Mouse (Mus musculus) liver, embryonic 11.5 days (tissue): Measurements from ENCODE around the gene Tacr1. TPM values are rescaled to one million over a fixed set of nuclear protein-coding genes. Genes with fewer than 3 reads are reported as not detected.

Experiments used
- ATAC-seq: fragments of 200-750 bp; cut with Nextera tagmentation; replicated peaks from 2 replicates; pipeline ENCODE4 v1.8.0; 2017; ENCODE audit warnings: moderate number of reproducible peaks, mild to moderate bottlenecking, moderate TSS enrichment, moderate library complexity; ENCODE audit not compliant: low FRiP score
- DNase-seq: peaks from one replicate; pipeline ENCODE4 v3.0.0-alpha.2; 2017; ENCODE audit warnings: low spot score
- H3K27ac ChIP-seq: fragments of 300-500 bp; sonication (generic); 2 replicates; pipeline ENCODE4 v1.5.1; 2014; ENCODE audit warnings: mild to moderate bottlenecking, low read depth, low read length, control low read depth
- H3K27me3 ChIP-seq: fragments of 300-500 bp; sonication (generic); replicated peaks from 2 replicates; pipeline ENCODE4 v1.6.1; 2014; ENCODE audit warnings: low read length, mixed read lengths; ENCODE audit not compliant: control insufficient read depth, insufficient read depth
- H3K36me3 ChIP-seq: fragments of 300-500 bp; sonication (generic); 2 replicates; pipeline ENCODE4 v1.6.1; 2014; ENCODE audit warnings: mild to moderate bottlenecking, low read length, moderate library complexity, mixed read lengths; ENCODE audit not compliant: control insufficient read depth, insufficient read depth
- H3K4me1 ChIP-seq: fragments of 300-500 bp; sonication (generic); replicated peaks from 2 replicates; pipeline ENCODE4 v1.6.1; 2014; ENCODE audit warnings: low read length, mixed read lengths; ENCODE audit not compliant: control insufficient read depth, insufficient read depth
- H3K4me2 ChIP-seq: fragments of 300-500 bp; sonication (generic); 2 replicates; pipeline ENCODE4 v1.6.1; 2014; ENCODE audit warnings: mild to moderate bottlenecking, control low read depth, moderate library complexity
- H3K4me3 ChIP-seq: fragments of 300-500 bp; sonication (generic); 2 replicates; pipeline ENCODE4 v1.5.1; 2014; ENCODE audit warnings: low read depth, low read length, control low read depth
- H3K9ac ChIP-seq: fragments of 300-500 bp; sonication (generic); 2 replicates; pipeline ENCODE4 v1.6.1; 2014; ENCODE audit warnings: low read depth, low read length, control low read depth
- H3K9me3 ChIP-seq: fragments of 300-500 bp; sonication (generic); 2 replicates; pipeline ENCODE4 v1.6.1; 2016; ENCODE audit warnings: low read length, inconsistent platforms, mixed read lengths; ENCODE audit not compliant: control insufficient read depth
- WGBS: fragments of 180-500 bp; shearing (Covaris S2); extraction: QIAGEN DNeasy Blood & Tissue Kit; methylation state at CpG from one replicate; pipeline ENCODE4 v1.1.7; 2014; 5-methylcytosine and 5-hydroxymethylcytosine counted together
- polyA plus RNA-seq: library from polyadenylated mRNA; unstranded; fragments of >200 nt; fragmentation: Nextera tagmentation; extraction: Ambion mirVana; gene quantifications from 2 replicates; pipeline ENCODE4 v1.2.1, GENCODE M21; 2014

Tacr1 gene
- polyA plus RNA-seq, 1 experiment from 2014 or later = not detected

- Histone ChIP-seq H3K36me3 (no peaks in the 10 kb centered on the region), H3K27ac (no peak overlapping the region), H3K27me3 (no peaks in the 10 kb centered on the region), H3K9me3 (no peaks in the 10 kb centered on the region), H3K4me1 (no peaks in the 10 kb centered on the region), H3K9ac (no peak overlapping the region), H3K4me2 (no peak overlapping the region), H3K4me3 (no peak overlapping the region)
- no peak for ATAC-seq
- 48% methylated on average over 5 of the region's 6 CpGs for WGBS
- no peak for DNase-seq
These were observed 183.3 kb downstream of the Tacr1 start for GRCm38 (mm10) chr6:82585396-82585795.

GRCm38 (mm10) chr6:82589387-82589786, 187.3 kb downstream of the Tacr1 start:
- H3K27ac ChIP-seq = no peak overlapping the region
- no peak overlapping the region for H3K4me3 ChIP-seq
- 80% methylated on average over 7 of the region's 7 CpGs for WGBS
- H3K9me3 ChIP-seq = no peaks in the 10 kb centered on the region
- ATAC-seq (no peak), DNase-seq (no peak)
- no peaks in the 10 kb centered on the region for H3K36me3 ChIP-seq
- no peaks in the 10 kb centered on the region for H3K4me1 ChIP-seq
- no peak overlapping the region for H3K9ac ChIP-seq
- H3K4me2 ChIP-seq = no peak overlapping the region
- H3K27me3 ChIP-seq = no peaks in the 10 kb centered on the region

- H3K27me3 ChIP-seq = no peaks in the 10 kb centered on the region
- H3K27ac ChIP-seq = no peak overlapping the region
- ATAC-seq (no peak), DNase-seq (no peak)
- H3K4me3 ChIP-seq = no peak overlapping the region
- no peaks in the 10 kb centered on the region for H3K9me3 ChIP-seq
- H3K36me3 ChIP-seq = no peaks in the 10 kb centered on the region
- no peak overlapping the region for H3K9ac ChIP-seq
- no peaks in the 10 kb centered on the region for H3K4me1 ChIP-seq
- 75% methylated on average over 8 of the region's 8 CpGs for WGBS
- H3K4me2 ChIP-seq = no peak overlapping the region
These were observed 193.4 kb downstream of the Tacr1 start for GRCm38 (mm10) chr6:82595461-82596090.

GRCm38 (mm10) chr6:82603228-82603627, 201.1 kb downstream of the Tacr1 start:
- H3K4me3 ChIP-seq = no peak overlapping the region
- no peak overlapping the region for H3K9ac ChIP-seq
- H3K27ac ChIP-seq = no peak overlapping the region
- 81% methylated on average over 9 of the region's 9 CpGs for WGBS
- no peaks in the 10 kb centered on the region for H3K9me3 ChIP-seq
- no peaks in the 10 kb centered on the region for H3K4me1 ChIP-seq
- ATAC-seq = no peak
- no peak for DNase-seq
- no peaks in the 10 kb centered on the region for H3K36me3 ChIP-seq
- H3K4me2 ChIP-seq = no peak overlapping the region
- no peaks in the 10 kb centered on the region for H3K27me3 ChIP-seq

- no peak overlapping the region for H3K4me2 ChIP-seq
- no peak overlapping the region for H3K9ac ChIP-seq
- no peaks in the 10 kb centered on the region for H3K36me3 ChIP-seq
- H3K4me3 ChIP-seq = no peak overlapping the region
- ATAC-seq (no peak), DNase-seq (no peak)
- H3K9me3 ChIP-seq = no peaks in the 10 kb centered on the region
- no peak overlapping the region for H3K27ac ChIP-seq
- no peaks in the 10 kb centered on the region for H3K4me1 ChIP-seq
- H3K27me3 ChIP-seq = no peaks in the 10 kb centered on the region
- 38% methylated on average over 2 of the region's 2 CpGs for WGBS
These were observed 201.5 kb downstream of the Tacr1 start for GRCm38 (mm10) chr6:82603665-82604064.

GRCm38 (mm10) chr6:82604791-82605190, 202.7 kb downstream of the Tacr1 start:
- no peak overlapping the region for H3K9ac ChIP-seq
- WGBS = 67% methylated on average over 8 of the region's 8 CpGs
- H3K36me3 ChIP-seq = no peaks in the 10 kb centered on the region
- no peaks in the 10 kb centered on the region for H3K27me3 ChIP-seq
- no peaks in the 10 kb centered on the region for H3K9me3 ChIP-seq
- H3K27ac ChIP-seq = no peak overlapping the region
- H3K4me2 ChIP-seq = no peak overlapping the region
- no peak overlapping the region for H3K4me3 ChIP-seq
- ATAC-seq (no peak), DNase-seq (no peak)
- no peaks in the 10 kb centered on the region for H3K4me1 ChIP-seq

- no peaks in the 10 kb centered on the region for H3K36me3 ChIP-seq
- no peaks in the 10 kb centered on the region for H3K4me1 ChIP-seq
- no peak overlapping the region for H3K4me3 ChIP-seq
- ATAC-seq (no peak), DNase-seq (no peak)
- 90% methylated on average over 4 of the region's 4 CpGs for WGBS
- H3K9me3 ChIP-seq = no peaks in the 10 kb centered on the region
- no peak overlapping the region for H3K9ac ChIP-seq
- H3K27me3 ChIP-seq = no peaks in the 10 kb centered on the region
- no peak overlapping the region for H3K4me2 ChIP-seq
- H3K27ac ChIP-seq = no peak overlapping the region
These were observed 206.6 kb downstream of the Tacr1 start for GRCm38 (mm10) chr6:82608756-82609155.

GRCm38 (mm10) chr6:82609339-82609926, 207.3 kb downstream of the Tacr1 start:
- no peaks in the 10 kb centered on the region for H3K27me3 ChIP-seq
- whole genome bisulfite sequencing = 81% methylated on average over 7 of the region's 7 CpGs
- H3K4me3 ChIP-seq = no peak overlapping the region
- ATAC-seq = no peak
- H3K9ac ChIP-seq = no peak overlapping the region
- no peak overlapping the region for H3K27ac ChIP-seq
- no peak overlapping the region for H3K4me2 ChIP-seq
- no peaks in the 10 kb centered on the region for H3K9me3 ChIP-seq
- H3K4me1 ChIP-seq = no peaks in the 10 kb centered on the region
- DNase-seq = no peak
- H3K36me3 ChIP-seq = no peaks in the 10 kb centered on the region
